In the genomic region with DNA sequence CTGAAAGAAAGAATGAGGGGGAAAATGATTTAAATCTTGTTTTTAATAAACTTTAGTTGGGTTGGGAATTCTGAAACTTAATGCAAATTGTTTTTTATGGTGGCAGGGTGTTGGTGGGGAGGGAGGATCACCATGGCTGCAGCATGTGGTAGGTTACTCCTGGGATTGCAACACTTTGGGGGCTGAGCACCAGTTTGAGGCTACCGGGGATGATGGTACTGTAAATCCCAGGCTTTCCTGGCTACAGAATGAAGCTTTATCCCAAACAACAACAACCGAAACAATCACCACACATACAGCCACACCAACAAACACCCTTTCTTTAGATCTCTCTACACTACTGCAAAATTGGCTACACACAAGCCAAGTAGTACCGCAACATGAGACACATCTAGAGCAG, we compare ENCODE assay signal across 12 mouse cellular contexts. TPM values are rescaled to one million over a fixed set of nuclear protein-coding genes. Genes with fewer than 3 reads are reported as not detected.
A peak's percentile ranks its signal among the peaks of the same experiment; 100 is the strongest.
DNase-seq lines count a peak whose midpoint lies in the region; ATAC-seq and TF ChIP-seq lines count a peak whose summit lies in the region.
"Had no signal": no experiment of that assay in that cellular context is flagged by ENCODE, and none has a peak within 500 bp of the region (broad histone marks: within the 10 kb centered on the region; RNA-seq: fewer than 3 reads in every experiment).

No protein-coding gene starts in this region.

- peak overlapping the region; percentile 87; the same call in 1 of the 2 replicates for H3K4me2 ChIP-seq in embryonic facial prominence, embryonic 12.5 days (replicated peaks)
- H3K4me2 ChIP-seq in kidney, embryonic 16.5 days (replicated peaks; ENCODE audit: low read depth, low read length) = peak overlapping the region; percentile 89
- peak overlapping the region; percentile 90 for H3K4me2 ChIP-seq in midbrain, postnatal 0 days (ENCODE audit: low read depth, low read length, poor library complexity, severe bottlenecking)

- no peak overlapping the region for H3K27ac ChIP-seq in embryonic facial prominence, embryonic 12.5 days
- no peak overlapping the region for H3K27ac ChIP-seq in embryonic facial prominence, embryonic 10.5 days (replicated peaks)
- peak overlapping the region; percentile 93 for H3K27ac ChIP-seq in kidney, embryonic 16.5 days (ENCODE audit: low read length)
- peak overlapping the region; percentile 90 for H3K27ac ChIP-seq in embryonic fibroblast, embryonic 13.5 days (ENCODE audit: insufficient read depth, low read length)
- H3K27ac ChIP-seq in midbrain, postnatal 0 days (ENCODE audit: low read depth, low read length) = no peak overlapping the region

- ATAC-seq in embryonic facial prominence, embryonic 12.5 days (ENCODE audit: insufficient number of reproducible peaks, insufficient read depth, low FRiP score, low TSS enrichment) = no peak
- no peak for ATAC-seq in kidney, embryonic 16.5 days (ENCODE audit: low FRiP score, low TSS enrichment)
- ATAC-seq in midbrain, postnatal 0 days (ENCODE audit: low FRiP score) = no peak

- no peak overlapping the region for H3K4me3 ChIP-seq in embryonic facial prominence, embryonic 12.5 days
- no peak overlapping the region for H3K4me3 ChIP-seq in embryonic facial prominence, embryonic 10.5 days
- H3K4me3 ChIP-seq in kidney, embryonic 16.5 days (ENCODE audit: low read length) = peak overlapping the region; percentile 85
- H3K4me3 ChIP-seq in embryonic fibroblast, embryonic 13.5 days (ENCODE audit: insufficient read depth, low read length) = peak overlapping the region; percentile 76
- no peak overlapping the region for H3K4me3 ChIP-seq in midbrain, postnatal 0 days (ENCODE audit: low read depth, low read length)

- no peaks in the 10 kb centered on the region for H3K9me3 ChIP-seq in embryonic facial prominence, embryonic 12.5 days
- no peaks in the 10 kb centered on the region for H3K9me3 ChIP-seq in embryonic facial prominence, embryonic 10.5 days
- peaks cover 5% of the 10 kb centered on the region; the same call in 1 of the 2 replicates for H3K9me3 ChIP-seq in kidney, embryonic 16.5 days (ENCODE audit: low read length)
- H3K9me3 ChIP-seq in midbrain, postnatal 0 days (ENCODE audit: low read length) = no peaks in the 10 kb centered on the region

- peak; percentile 16; the same call in 1 of the 2 replicates for TF ChIP-seq POLR2A in embryonic fibroblast, embryonic 13.5 days (IDR thresholded peaks at IDR 0.05; ENCODE audit: low read depth, low read length)

- no peaks in the 10 kb centered on the region for H3K36me3 ChIP-seq in embryonic facial prominence, embryonic 12.5 days
- 0 out of 2 replicates have a peak, but pooled peaks cover under 1% of the 10 kb centered on the region for H3K36me3 ChIP-seq in embryonic facial prominence, embryonic 10.5 days (replicated peaks)
- H3K36me3 ChIP-seq in kidney, embryonic 16.5 days (ENCODE audit: insufficient read depth, low read length) = peaks cover 4% of the 10 kb centered on the region
- no peaks in the 10 kb centered on the region for H3K36me3 ChIP-seq in midbrain, postnatal 0 days (ENCODE audit: insufficient read depth, low read length)

- DNase-seq in embryonic facial prominence, embryonic 10.5 days (ENCODE audit: low spot score) = no peak
- DNase-seq in kidney, adult 9 months = no peak
- DNase-seq in midbrain, postnatal 0 days (ENCODE audit: low spot score) = no peak
- DNase-seq in cerebellum, adult 8-10 months = no peak
- DNase-seq in cerebellum, postnatal 10 days = no peak
- DNase-seq: adrenal gland, postnatal 36 days; cerebellum, adult 9-11 months; lung, adult 18-20 months; thymus, postnatal 36 days had no signal

- H3K27me3 ChIP-seq in embryonic facial prominence, embryonic 12.5 days = no peaks in the 10 kb centered on the region
- peaks cover 27% of the 10 kb centered on the region for H3K27me3 ChIP-seq in embryonic facial prominence, embryonic 10.5 days (replicated peaks; ENCODE audit: low read depth, poor library complexity, severe bottlenecking)
- no peaks in the 10 kb centered on the region for H3K27me3 ChIP-seq in kidney, embryonic 16.5 days (ENCODE audit: insufficient read depth, low read length)
- H3K27me3 ChIP-seq in midbrain, postnatal 0 days (ENCODE audit: insufficient read depth, low read length) = no peaks in the 10 kb centered on the region

- no peak overlapping the region for H3K9ac ChIP-seq in embryonic facial prominence, embryonic 12.5 days
- peak overlapping the region; percentile 94 for H3K9ac ChIP-seq in kidney, embryonic 16.5 days (replicated peaks; ENCODE audit: low read length)
- no peak overlapping the region for H3K9ac ChIP-seq in midbrain, postnatal 0 days (replicated peaks; ENCODE audit: low read length, poor library complexity, severe bottlenecking)

- peaks cover 4% of the 10 kb centered on the region; the same call in 1 of the 2 replicates for H3K4me1 ChIP-seq in embryonic facial prominence, embryonic 12.5 days
- peaks cover 15% of the 10 kb centered on the region for H3K4me1 ChIP-seq in embryonic facial prominence, embryonic 10.5 days
- peaks cover 29% of the 10 kb centered on the region for H3K4me1 ChIP-seq in kidney, embryonic 16.5 days (ENCODE audit: insufficient read depth, low read length)
- H3K4me1 ChIP-seq in embryonic fibroblast, embryonic 13.5 days (ENCODE audit: control insufficient read depth, insufficient read depth, low read length) = peaks cover 2% of the 10 kb centered on the region; the same call in 1 of the 2 replicates
- peaks cover 4% of the 10 kb centered on the region; the same call in 1 of the 2 replicates for H3K4me1 ChIP-seq in midbrain, postnatal 0 days (ENCODE audit: insufficient read depth, low read length)

- 89% methylated on average over 3 of the region's 3 CpGs for WGBS in embryonic facial prominence, embryonic 12.5 days
- WGBS in embryonic facial prominence, embryonic 10.5 days = 84% methylated on average over 3 of the region's 3 CpGs
- WGBS in kidney, embryonic 16.5 days = 78% methylated on average over 3 of the region's 3 CpGs
- WGBS in midbrain, postnatal 0 days = 93% methylated on average over 3 of the region's 3 CpGs

- no peak for TF ChIP-seq CTCF in embryonic fibroblast, embryonic 13.5 days (IDR thresholded peaks at IDR 0.05; ENCODE audit: borderline replicate concordance, insufficient read depth, low read length)
- TF ChIP-seq CTCF in midbrain, postnatal 0 days (IDR thresholded peaks at IDR 0.05) = no peak

RNA-seq across cellular contexts. Expression of gene Fhl2, which starts 34.4 kb away (rescaled TPM):
- 16.9 and 17.0 TPM in 2 replicates for polyA plus RNA-seq in embryonic facial prominence, embryonic 12.5 days (2016; fragmentation: Nextera tagmentation; extraction: Ambion mirVana)
- polyA plus RNA-seq in embryonic facial prominence, embryonic 10.5 days (2016; fragmentation: Nextera tagmentation; extraction: Ambion mirVana) = 10.7 and 11.2 TPM in 2 replicates
- 101 and 104 TPM in 2 replicates for polyA plus RNA-seq in kidney, embryonic 16.5 days (2015; fragmentation: Nextera tagmentation; extraction: Ambion mirVana)
- 92.1 and 137 TPM in 2 replicates for polyA plus RNA-seq in embryonic fibroblast, embryonic 13.5 days (2011; ENCODE audit: insufficient read length, low read depth, missing spikeins)
- 29.4 and 30.4 TPM in 2 replicates for total RNA-seq in midbrain, postnatal 0 days (2014; rRNA removed)
- polyA plus RNA-seq in midbrain, postnatal 0 days (2015; fragmentation: Nextera tagmentation; extraction: Ambion mirVana) = 26.4 and 29.5 TPM in 2 replicates

Comparison
In these comparisons a context has a peak if more than half of its experiments do, and no peak if none do; other contexts are left out.
1. H3K27ac ChIP-seq: peak in kidney, embryonic 16.5 days (single experiment) and embryonic fibroblast, embryonic 13.5 days (single experiment); none in embryonic facial prominence, embryonic 12.5 days (single experiment), embryonic facial prominence, embryonic 10.5 days (single experiment) and midbrain, postnatal 0 days (single experiment).
2. H3K4me3 ChIP-seq: peak in kidney, embryonic 16.5 days (single experiment) and embryonic fibroblast, embryonic 13.5 days (single experiment); none in embryonic facial prominence, embryonic 12.5 days (single experiment), embryonic facial prominence, embryonic 10.5 days (single experiment) and midbrain, postnatal 0 days (single experiment).
3. Peak in every context shown above with its lines, with median percentiles within 50 percentile points of each other: H3K4me2 ChIP-seq.